Mouse (Mus musculus): Measurements from ENCODE around the gene Myb.
"Not testable (repeated sequence)": the region's sequence is repeated elsewhere in the genome, so short reads cannot be mapped to it uniquely, and the experiment has no call there.

The Myb gene

GRCm38 (mm10) chr10:21168466-21168865, 7.7 kb upstream of the Myb start:
- no peak for DNase-seq (ENCODE audit: low spot score in 2 of 2)

GRCm38 (mm10) chr10:21167842-21168241, 7.1 kb upstream of the Myb start:
- no peak for DNase-seq (ENCODE audit: low spot score in 2 of 2)

- no peak for DNase-seq (ENCODE audit: low spot score in 2 of 2)
These were observed 6.4 kb upstream of the Myb start for GRCm38 (mm10) chr10:21167165-21167564.

DNA sequence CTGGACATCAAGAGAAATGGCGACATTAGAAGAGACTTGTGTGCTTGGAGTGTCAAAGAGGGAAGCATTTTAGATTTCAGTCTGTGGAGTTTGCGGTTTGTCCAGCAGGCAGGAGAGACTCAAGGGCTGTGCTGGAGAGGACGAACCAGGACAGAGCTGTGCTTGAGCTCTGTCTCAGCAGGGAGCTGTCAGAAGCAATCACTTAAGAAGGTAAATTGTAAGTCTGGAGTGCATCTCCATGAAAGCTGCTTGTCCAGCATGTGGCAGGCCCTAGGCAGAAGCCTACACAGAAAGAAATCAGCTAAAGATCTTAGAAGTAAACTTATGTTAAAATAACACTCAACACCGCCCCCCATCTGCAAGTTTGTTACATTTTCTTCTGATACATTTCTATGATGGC, 4.6 kb upstream of the Myb start:
- no peak for DNase-seq (ENCODE audit: low spot score in 2 of 2)

- no peak for DNase-seq (ENCODE audit: low spot score in 2 of 2)
These were observed 1.3 kb upstream of the Myb start for GRCm38 (mm10) chr10:21162124-21162523.

DNA sequence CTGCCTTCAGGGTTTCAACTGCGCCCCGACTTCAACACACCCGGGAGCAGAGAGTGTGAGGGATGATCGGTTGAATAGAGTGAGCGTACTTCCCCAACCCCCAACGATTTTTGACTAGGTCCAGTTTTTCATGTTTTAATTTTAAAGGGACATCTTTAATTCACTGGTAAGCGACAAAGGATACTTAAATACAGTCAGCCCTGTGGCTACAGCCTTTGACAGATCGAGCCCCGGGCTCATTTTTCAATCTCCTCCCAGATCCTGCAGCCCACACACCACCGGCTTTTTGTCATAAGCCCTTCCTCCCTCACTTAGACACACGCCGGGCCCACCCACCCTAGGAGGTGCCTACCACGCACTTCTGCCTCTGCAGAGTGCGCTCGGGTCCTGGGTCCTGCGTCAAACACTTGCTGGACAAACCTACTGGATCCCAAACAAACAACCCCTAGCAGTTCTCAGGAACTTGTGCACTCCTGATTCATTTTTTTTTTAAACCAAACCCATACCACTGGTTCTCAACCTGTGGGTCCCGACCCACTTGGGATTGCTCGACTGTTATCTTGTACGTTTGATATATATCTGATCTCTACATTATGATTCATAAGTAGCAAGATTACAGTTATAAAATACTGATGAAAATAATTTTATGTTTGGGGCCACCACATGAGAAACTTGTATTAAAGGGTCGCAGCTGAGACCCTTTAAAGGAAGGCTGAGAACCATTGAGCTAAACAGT, 743 bp upstream of the Myb start:
- no peak for DNase-seq (ENCODE audit: low spot score in 2 of 2)

GRCm38 (mm10) chr10:21159697-21160394, 938 bp downstream of the Myb start:
- peak; percentile 11 to 35 for DNase-seq (ENCODE audit: low spot score in 2 of 2)

DNA sequence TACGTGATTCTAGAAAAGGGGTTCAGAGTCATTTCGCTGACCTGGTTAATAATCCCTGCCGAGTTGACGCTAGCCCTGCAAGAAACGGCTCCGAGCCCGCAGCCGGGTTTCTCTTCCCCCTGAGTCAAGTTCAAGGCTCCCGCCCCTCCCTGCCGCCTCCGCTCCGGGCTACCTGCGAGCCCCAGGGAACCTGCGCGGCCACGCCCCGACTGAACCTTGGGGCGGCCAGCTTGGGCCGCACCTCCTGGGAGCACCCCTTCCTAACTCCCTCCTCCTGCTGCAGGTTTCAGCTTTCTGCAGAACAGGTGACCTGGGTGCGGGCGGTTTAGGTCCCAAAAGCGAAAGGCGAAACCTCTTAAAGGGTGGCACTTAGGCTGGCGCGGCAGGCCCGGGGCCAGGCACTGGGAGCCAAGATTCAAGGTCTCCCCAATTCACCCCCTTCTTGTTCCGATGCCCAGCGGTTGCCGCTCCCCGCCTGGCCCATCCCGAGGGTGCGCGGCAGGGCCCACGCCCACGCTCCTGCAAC, 1.8 kb downstream of the Myb start:
- peak in 1 of 2 experiments; percentile 5 for DNase-seq (ENCODE audit: low spot score in 2 of 2)

GRCm38 (mm10) chr10:21158111-21158917, 2.5 kb downstream of the Myb start:
- DNase-seq (ENCODE audit: low spot score in 2 of 2): peak; percentile 31 to 34

- DNase-seq (ENCODE audit: low spot score in 2 of 2): no peak
These were observed 3.8 kb downstream of the Myb start for GRCm38 (mm10) chr10:21156953-21157499.

- DNase-seq (ENCODE audit: low spot score in 2 of 2): no peak
These were observed 4.4 kb downstream of the Myb start for GRCm38 (mm10) chr10:21156416-21156815.

- no peak for DNase-seq (ENCODE audit: low spot score in 2 of 2)
These were observed 5.9 kb downstream of the Myb start for GRCm38 (mm10) chr10:21154927-21155326.

GRCm38 (mm10) chr10:21153433-21153832, 7.4 kb downstream of the Myb start:
- no peak for DNase-seq (ENCODE audit: low spot score in 2 of 2)

DNA sequence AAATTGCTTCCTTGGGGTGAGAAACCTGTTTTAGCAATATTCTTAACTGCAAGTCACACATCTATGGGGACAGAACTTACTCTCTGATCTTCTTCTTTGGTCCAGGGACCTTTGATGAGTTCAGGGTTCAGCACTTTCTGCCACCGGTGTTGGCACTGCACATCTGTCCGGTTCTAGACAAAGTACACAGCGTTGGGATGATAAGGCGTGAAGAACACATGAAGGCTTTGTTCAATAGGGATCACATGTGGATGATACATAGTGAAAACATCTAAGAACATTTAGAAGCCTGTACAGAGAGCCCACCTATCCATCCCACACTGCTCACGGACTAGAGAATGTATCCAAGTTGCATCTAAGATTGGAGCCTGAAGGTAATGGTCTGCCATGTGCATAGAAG, 8.0 kb downstream of the Myb start:
- no peak for DNase-seq (ENCODE audit: low spot score in 2 of 2)

- DNase-seq (ENCODE audit: low spot score in 2 of 2): no peak
These were observed 9.5 kb downstream of the Myb start for GRCm38 (mm10) chr10:21151320-21151719.

GRCm38 (mm10) chr10:21149945-21150344, 10.8 kb downstream of the Myb start:
- not testable (repeated sequence) for DNase-seq (ENCODE audit: low spot score in 2 of 2)

- DNase-seq (ENCODE audit: low spot score in 2 of 2): no peak
These were observed 14.1 kb downstream of the Myb start for GRCm38 (mm10) chr10:21146719-21147118.

DNA sequence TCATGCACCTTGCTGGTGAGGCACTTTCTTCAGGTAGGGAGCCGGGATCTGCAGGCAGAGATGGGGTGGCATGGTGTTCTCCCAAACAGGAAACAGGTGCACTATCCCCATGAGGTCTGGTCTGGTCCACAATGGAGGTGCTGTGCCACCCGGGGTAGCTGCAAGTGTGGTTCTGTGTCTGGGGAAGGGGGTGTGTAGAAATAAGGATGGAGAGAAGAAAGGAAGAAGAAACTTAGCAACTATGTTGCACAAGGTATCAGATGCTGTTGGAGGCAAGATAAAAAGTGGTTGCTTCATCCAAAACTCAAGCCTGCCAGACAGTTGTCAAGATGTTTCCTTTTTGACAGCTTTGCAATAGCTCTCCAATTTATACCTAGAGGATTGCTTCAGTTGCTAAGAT, 14.5 kb downstream of the Myb start:
- no peak for DNase-seq (ENCODE audit: low spot score in 2 of 2)

- peak; percentile 77 to 81 for DNase-seq (ENCODE audit: low spot score in 2 of 2)
These were observed 15.9 kb downstream of the Myb start for GRCm38 (mm10) chr10:21144627-21145504.

- no peak for DNase-seq (ENCODE audit: low spot score in 2 of 2)
These were observed 25.5 kb downstream of the Myb start for GRCm38 (mm10) chr10:21135297-21135696.

DNA sequence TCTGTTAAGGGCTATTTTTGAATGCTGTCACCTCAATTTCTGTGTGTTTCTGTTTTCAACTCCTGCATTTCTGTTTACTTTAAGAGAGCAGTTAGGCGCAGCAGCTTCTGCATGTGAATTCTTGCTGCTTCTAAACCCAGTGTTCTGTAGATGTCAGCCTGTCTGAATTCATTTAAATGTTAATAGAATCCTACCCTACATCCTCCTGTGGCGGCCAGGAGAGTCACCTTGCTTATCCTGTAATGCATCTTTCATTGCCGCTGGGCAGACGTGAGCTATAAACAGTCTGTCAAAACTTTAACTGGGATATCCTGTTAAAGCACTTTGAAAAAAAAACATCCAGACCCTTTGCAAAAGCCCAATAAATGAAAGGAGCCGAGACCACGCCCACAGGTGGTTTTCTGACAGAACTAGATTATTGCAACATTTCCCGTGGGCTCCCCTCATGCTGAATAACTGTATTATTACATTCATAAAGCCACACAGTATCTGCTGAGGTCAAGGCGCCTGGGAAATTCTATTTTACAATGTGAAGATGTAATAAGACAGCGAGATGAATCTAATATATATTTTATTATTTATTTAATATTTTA, 29.8 kb downstream of the Myb start:
- no peak for DNase-seq (ENCODE audit: low spot score in 2 of 2)
